8 mouse cellular contexts compared by ENCODE assay signal in the genomic region with DNA sequence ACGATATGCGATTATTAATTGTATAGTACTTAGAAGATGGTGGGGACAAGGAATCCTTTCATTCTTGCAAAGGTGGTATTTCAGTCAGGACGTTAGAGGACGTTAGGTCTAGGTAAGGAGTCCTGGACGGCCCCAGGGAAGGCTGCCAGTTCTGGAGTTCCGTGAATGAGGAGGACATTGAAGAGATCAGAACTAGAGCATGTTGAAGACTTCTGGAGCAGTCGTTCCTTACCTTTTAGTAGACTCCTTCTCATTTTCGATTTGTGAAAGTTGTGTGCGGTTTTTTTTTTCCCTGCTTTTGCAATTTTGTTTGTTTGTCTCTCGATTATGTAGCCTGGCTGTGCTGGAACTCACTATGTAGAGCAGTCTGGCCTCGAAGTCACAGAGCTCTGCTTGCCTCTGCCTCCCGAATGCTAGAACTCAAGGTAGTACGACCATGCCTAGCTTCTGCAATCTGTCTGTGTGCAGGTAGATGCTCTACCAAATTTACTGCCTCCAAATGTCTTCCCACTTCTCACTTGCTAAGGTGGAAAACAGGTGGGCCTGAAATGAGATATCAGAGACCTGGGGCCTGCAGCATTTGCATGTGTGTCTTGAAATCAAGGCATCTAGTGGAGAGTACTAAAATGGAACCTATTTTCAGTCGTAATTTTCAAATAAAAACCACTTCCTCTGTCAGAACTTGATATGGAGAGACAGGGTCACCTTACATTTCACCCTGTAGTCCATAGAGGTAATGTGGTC. TPM values are rescaled to one million over a fixed set of nuclear protein-coding genes. Genes with fewer than 3 reads are reported as not detected.
DNase-seq lines count a peak whose midpoint lies in the region; ATAC-seq lines count a peak whose summit lies in the region.

No protein-coding gene starts in this region.

- H3K4me3 ChIP-seq in embryonic facial prominence, embryonic 11.5 days (ENCODE audit: low read depth, low read length) = peak overlapping the region; percentile 85
- H3K4me3 ChIP-seq in limb, embryonic 10.5 days = peak overlapping the region; percentile 96
- H3K4me3 ChIP-seq in neural tube, embryonic 13.5 days = peak overlapping the region; percentile 92

- ATAC-seq in embryonic facial prominence, embryonic 11.5 days (replicated peaks; ENCODE audit: insufficient number of reproducible peaks, low FRiP score, low TSS enrichment, low read depth) = no peak
- no peak for ATAC-seq in neural tube, embryonic 13.5 days (ENCODE audit: low read depth)

- no peaks in the 10 kb centered on the region for H3K9me3 ChIP-seq in embryonic facial prominence, embryonic 11.5 days (replicated peaks; ENCODE audit: control insufficient read depth, low read length)
- no peaks in the 10 kb centered on the region for H3K9me3 ChIP-seq in limb, embryonic 10.5 days (replicated peaks)
- H3K9me3 ChIP-seq in neural tube, embryonic 13.5 days = no peaks in the 10 kb centered on the region

- no peaks in the 10 kb centered on the region for H3K36me3 ChIP-seq in embryonic facial prominence, embryonic 11.5 days (replicated peaks; ENCODE audit: control insufficient read depth, insufficient read depth, low read depth, low read length)
- H3K36me3 ChIP-seq in limb, embryonic 10.5 days = no peaks in the 10 kb centered on the region
- no peaks in the 10 kb centered on the region for H3K36me3 ChIP-seq in neural tube, embryonic 13.5 days

- DNase-seq in cerebellum, postnatal 10 days = peak; percentile 51 to 56
- DNase-seq in cerebellum, adult 9-10 months = no peak
- peak; percentile 58 for DNase-seq in 3T3-L1 (ENCODE audit: low read depth, low spot score)
- DNase-seq in embryonic facial prominence, embryonic 11.5 days (ENCODE audit: low spot score) = no peak
- no peak for DNase-seq in limb, embryonic 10.5 days (ENCODE audit: low spot score)
- DNase-seq in right cerebral cortex, adult 18-20 months = no peak
- no peak for DNase-seq in yolk sac, embryonic 10.5 days (ENCODE audit: low spot score)

- H3K4me1 ChIP-seq in embryonic facial prominence, embryonic 11.5 days (ENCODE audit: control insufficient read depth, insufficient read depth, low read length) = no peaks in the 10 kb centered on the region
- peaks cover 31% of the 10 kb centered on the region for H3K4me1 ChIP-seq in limb, embryonic 10.5 days
- peaks cover 37% of the 10 kb centered on the region for H3K4me1 ChIP-seq in neural tube, embryonic 13.5 days (replicated peaks)

- 37% methylated on average over 14 of the region's 14 CpGs for WGBS in embryonic facial prominence, embryonic 11.5 days
- 47% methylated on average over 14 of the region's 14 CpGs for WGBS in limb, embryonic 10.5 days
- WGBS in neural tube, embryonic 13.5 days = 43% methylated on average over 14 of the region's 14 CpGs

- no peak overlapping the region for H3K27ac ChIP-seq in embryonic facial prominence, embryonic 11.5 days (replicated peaks; ENCODE audit: low read depth, low read length)
- H3K27ac ChIP-seq in limb, embryonic 10.5 days = peak overlapping the region; percentile 95
- H3K27ac ChIP-seq in neural tube, embryonic 13.5 days (replicated peaks) = no peak overlapping the region

- H3K9ac ChIP-seq in embryonic facial prominence, embryonic 11.5 days (replicated peaks; ENCODE audit: low read length) = no peak overlapping the region
- peak overlapping the region; percentile 94 for H3K9ac ChIP-seq in neural tube, embryonic 13.5 days

- no peaks in the 10 kb centered on the region for H3K27me3 ChIP-seq in embryonic facial prominence, embryonic 11.5 days (ENCODE audit: control insufficient read depth, insufficient read depth, low read length)
- no peaks in the 10 kb centered on the region for H3K27me3 ChIP-seq in limb, embryonic 10.5 days (ENCODE audit: low read depth, poor library complexity, severe bottlenecking)
- H3K27me3 ChIP-seq in neural tube, embryonic 13.5 days = no peaks in the 10 kb centered on the region

- H3K4me2 ChIP-seq in embryonic facial prominence, embryonic 11.5 days (ENCODE audit: low read depth, low read length) = peak overlapping the region; percentile 61
- peak overlapping the region; percentile 61 for H3K4me2 ChIP-seq in neural tube, embryonic 13.5 days

RNA-seq across cellular contexts. Expression of a gene that starts 1.2 kb away (rescaled TPM):
- 17.6 and 17.8 TPM in 2 replicates for polyA plus RNA-seq in embryonic facial prominence, embryonic 11.5 days (2014; fragmentation: Nextera tagmentation; extraction: Ambion mirVana)
- polyA plus RNA-seq in limb, embryonic 10.5 days (2016; fragmentation: Nextera tagmentation; extraction: Ambion mirVana) = 16.1 and 22.3 TPM in 2 replicates
- 8.0 and 9.1 TPM in 2 replicates for polyA plus RNA-seq in neural tube, embryonic 13.5 days (2015; fragmentation: Nextera tagmentation; extraction: Ambion mirVana)

Comparison
In these comparisons a context has a peak if more than half of its experiments do, and no peak if none do; other contexts are left out.
1. DNase-seq: peak in cerebellum, postnatal 10 days (2 of 2) and 3T3-L1 (single experiment); none in cerebellum, adult 9-10 months (single experiment), embryonic facial prominence, embryonic 11.5 days (single experiment), limb, embryonic 10.5 days (single experiment), right cerebral cortex, adult 18-20 months (single experiment) and yolk sac, embryonic 10.5 days (single experiment).
2. Peak in every context shown above with its lines, with median percentiles within 50 percentile points of each other: H3K4me3 ChIP-seq.